Mouse (Mus musculus) right cerebral cortex, adult 18-20 months (tissue): Measurements from ENCODE around the gene Selenow.

ENCODE experiments used
- DNase-seq: peaks from one replicate; pipeline ENCODE4 v3.0.0; 2022; ENCODE audit warnings: mixed read lengths

The Selenow gene

DNA sequence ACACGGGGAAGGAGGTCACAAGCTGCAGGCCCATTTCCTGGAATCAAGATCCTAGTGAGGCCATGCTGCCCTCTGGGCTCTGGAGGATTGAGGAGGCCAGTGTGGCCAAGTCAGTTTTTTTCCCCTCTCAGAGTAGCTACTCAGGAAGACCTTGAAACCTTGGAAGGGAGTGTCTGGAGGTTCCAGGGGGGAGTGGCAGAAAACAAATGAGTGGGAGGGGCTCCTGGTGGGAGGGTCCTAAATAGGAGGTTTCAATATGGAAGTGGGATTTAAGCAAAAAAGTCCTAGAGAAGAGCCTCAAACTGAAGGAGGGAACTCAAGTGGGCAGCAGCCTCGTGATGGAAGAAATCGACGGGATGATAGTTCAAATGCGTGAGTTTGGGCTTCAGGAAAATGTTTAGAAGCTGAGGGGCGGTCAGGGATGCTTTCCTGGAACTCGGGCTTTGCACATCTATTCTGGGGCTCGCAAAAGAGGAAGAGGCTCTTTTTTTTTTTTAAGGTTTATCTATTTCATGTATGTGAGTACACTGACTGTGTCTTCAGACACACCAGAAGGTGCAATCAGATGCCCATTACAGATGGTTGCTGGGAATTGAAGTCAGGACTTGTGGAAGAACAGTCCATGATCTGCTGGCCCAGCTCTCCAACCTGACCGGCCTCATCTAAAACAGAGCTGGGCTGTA, 20.7 kb downstream of the Selenow start:
- DNase-seq = no peak

DNA sequence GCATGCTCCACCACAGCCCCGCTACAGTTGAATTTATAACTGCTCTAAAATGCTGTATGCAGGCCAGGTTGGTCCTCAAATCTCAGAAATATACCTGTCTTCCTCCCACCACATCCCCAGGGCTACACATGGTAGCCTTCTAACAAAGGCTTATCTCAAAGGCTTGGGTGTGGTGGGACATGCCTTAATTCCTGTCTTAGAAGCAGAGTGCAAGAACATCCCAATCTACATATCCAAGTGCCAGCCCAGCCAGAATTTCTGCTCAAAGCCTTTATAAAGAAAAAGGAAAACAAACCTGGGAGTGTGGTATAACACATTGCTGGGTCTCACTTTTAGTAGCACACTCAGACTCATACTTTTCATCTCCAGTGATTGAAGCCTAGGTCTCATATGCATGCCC, 28.0 kb downstream of the Selenow start:
- DNase-seq = no peak

DNA sequence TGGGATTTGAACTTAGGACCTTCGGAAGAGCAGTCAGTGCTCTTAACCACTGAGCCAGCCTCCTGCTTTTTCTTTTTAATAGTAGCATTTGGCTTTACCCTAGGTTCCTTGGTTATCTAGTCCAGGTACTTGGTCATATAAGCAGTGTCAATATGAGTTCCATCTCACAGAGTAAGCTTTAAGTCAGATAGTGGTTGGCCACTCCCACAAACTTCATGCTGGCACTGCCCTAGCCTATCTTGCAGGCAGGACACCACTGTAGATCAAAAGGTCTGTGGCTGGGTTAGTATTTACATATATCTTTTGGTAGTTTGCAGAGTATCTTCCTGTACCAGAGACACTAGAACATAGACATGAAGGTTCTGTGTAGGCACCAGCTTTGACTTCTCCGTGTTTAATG, 38.1 kb downstream of the Selenow start:
- no peak for DNase-seq

DNA sequence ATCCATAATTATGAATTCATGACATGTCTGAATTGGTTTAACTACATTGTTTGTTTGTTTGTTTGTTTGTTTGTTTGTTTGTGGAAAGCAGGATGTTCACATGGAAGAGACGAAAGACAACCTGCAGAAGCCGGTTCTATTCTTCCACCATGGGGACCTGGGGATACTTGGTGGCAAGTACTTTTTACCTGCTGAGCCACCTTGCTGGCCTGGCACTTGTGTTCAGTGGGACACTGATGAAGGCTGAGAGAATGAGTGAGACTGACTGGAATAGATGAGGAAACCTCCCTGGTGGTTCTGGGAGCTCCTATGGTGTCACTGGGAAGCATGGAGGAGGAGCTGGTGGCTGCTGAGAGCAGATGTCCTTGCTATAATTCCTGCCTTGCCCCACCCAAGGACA, 39.9 kb downstream of the Selenow start, which contains the start of gene Crxos:
Crxos (plus strand) TSS at position 301 of the 400 bp plus-strand sequence.
- DNase-seq = no peak

DNA sequence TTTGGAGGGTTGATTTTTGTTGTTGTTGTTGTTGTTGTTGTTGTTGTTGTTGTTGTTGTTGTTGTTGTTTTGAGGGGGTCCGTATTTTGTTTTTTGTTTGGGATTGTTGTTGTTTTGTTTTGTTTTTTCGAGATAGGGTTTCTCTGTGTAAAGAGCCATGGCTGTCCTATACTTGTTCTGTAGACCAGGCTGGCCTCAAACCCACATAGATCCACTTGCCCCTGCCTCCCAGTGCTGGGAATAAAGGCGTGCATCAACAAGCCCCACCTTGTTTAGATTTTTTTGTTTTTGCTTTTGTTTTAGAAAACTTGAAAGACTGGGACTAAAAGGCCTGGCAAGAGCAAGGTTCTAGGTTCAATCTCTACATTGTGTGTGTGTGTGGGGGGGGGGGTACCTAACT, 40.4 kb downstream of the Selenow start:
- DNase-seq = no peak

DNA sequence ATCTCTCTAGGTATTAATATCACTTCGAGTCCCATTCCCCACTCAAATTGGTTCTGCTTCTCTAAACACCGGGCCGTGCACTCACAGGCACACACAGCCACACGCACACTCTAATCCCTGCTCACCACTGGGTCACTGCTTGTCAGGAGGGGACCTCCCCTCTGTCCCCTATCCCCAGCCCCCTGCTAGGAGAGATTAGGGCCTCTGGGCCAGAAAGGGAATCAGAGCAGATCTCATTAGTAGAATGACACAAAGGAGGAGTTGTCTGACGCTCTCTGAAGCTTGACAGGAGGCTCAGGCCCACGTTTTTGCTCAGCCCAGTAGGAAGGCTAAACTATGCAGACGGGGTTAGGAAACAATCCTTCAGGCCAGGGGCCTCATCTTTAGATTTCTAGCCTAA, 40.8 kb downstream of the Selenow start:
- no peak for DNase-seq

DNA sequence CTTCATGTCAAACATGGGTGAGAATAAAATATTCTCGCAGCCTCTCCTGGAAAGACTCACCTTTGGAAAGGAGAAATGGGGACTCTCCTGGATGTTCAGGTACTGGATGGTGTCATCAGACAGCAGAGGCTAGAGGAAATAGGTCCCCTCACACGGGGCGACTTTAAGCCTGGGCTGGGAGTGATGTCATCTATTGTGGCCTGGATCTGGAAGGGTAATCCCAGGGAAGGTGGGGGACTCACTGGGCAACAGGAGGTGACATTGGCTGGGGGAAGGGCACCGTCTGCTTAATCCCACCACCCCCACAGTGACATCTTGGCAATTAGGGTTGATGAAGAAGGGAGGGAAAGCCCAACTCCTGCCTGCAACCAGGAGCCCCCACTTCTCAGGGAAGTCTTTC, 42.4 kb downstream of the Selenow start, which contains the start of gene Crx:
Crx (minus strand) TSS at position 213 of the 400 bp plus-strand sequence.
- no peak for DNase-seq
